Mouse (Mus musculus) midbrain, postnatal 0 days (tissue): ENCODE measurements around the gene Trim63. TPM values are rescaled to one million over a fixed set of nuclear protein-coding genes. Genes with fewer than 3 reads are reported as not detected.

Experiments
- ATAC-seq: fragments of 200-750 bp; cut with Nextera tagmentation; 2 replicates; pipeline ENCODE4 v1.8.0; 2017; ENCODE audit warnings: moderate number of reproducible peaks, mild to moderate bottlenecking, moderate TSS enrichment, moderate library complexity; ENCODE audit not compliant: low FRiP score
- DNase-seq: peaks from one replicate; pipeline ENCODE4 v3.0.0-alpha.2; 2015; ENCODE audit warnings: low spot score
- H3K27ac ChIP-seq: fragments of 300-500 bp; sonication (generic); 2 replicates; pipeline ENCODE4 v1.5.1; 2014; ENCODE audit warnings: low read depth, mild to moderate bottlenecking, low read length, mixed read lengths
- H3K27me3 ChIP-seq: fragments of 300-500 bp; sonication (generic); 2 replicates; pipeline ENCODE4 v1.6.1; 2014; ENCODE audit warnings: low read length, control low read depth, mixed read lengths; ENCODE audit not compliant: insufficient read depth
- H3K36me3 ChIP-seq: fragments of 300-500 bp; sonication (generic); 2 replicates; pipeline ENCODE4 v1.6.1; 2014; ENCODE audit warnings: low read length, control low read depth, mixed read lengths; ENCODE audit not compliant: insufficient read depth
- H3K4me1 ChIP-seq: fragments of 300-500 bp; sonication (generic); 2 replicates; pipeline ENCODE4 v1.6.1; 2014; ENCODE audit warnings: mild to moderate bottlenecking, control low read depth, antibody characterized with exemption, low read length, mixed read lengths; ENCODE audit not compliant: insufficient read depth
- H3K4me2 ChIP-seq: fragments of 300-500 bp; sonication (generic); 2 replicates; pipeline ENCODE4 v1.6.1; 2014; ENCODE audit warnings: low read depth, mild to moderate bottlenecking, low read length, mixed read lengths; ENCODE audit not compliant: poor library complexity, severe bottlenecking
- H3K4me3 ChIP-seq: fragments of 300-500 bp; sonication (generic); 2 replicates; pipeline ENCODE4 v1.5.1; 2014; ENCODE audit warnings: low read depth, mild to moderate bottlenecking, low read length, moderate library complexity
- H3K9ac ChIP-seq: fragments of 300-500 bp; sonication (generic); replicated peaks from 2 replicates; pipeline ENCODE4 v1.6.1; 2014; ENCODE audit warnings: mild to moderate bottlenecking, low read length, moderate library complexity, mixed read lengths; ENCODE audit not compliant: poor library complexity, severe bottlenecking
- H3K9me3 ChIP-seq: fragments of 300-500 bp; sonication (generic); 2 replicates; pipeline ENCODE4 v1.6.1; 2016; ENCODE audit warnings: low read length, control low read depth
- CTCF ChIP-seq: IDR thresholded peaks from 2 replicates; pipeline ENCODE4 v1.5.1; 2016; ENCODE audit warnings: antibody characterized with exemption, mild to moderate bottlenecking
- WGBS: fragments of 180-500 bp; shearing (Covaris S2); extraction: QIAGEN DNeasy Blood & Tissue Kit; methylation state at CpG from one replicate; pipeline ENCODE4 v1.1.7; 2014; 5-methylcytosine and 5-hydroxymethylcytosine counted together
- polyA plus RNA-seq: library from polyadenylated mRNA; unstranded; fragments of >200 nt; fragmentation: Nextera tagmentation; extraction: Ambion mirVana; gene quantifications from 2 replicates; pipeline ENCODE4 v1.2.1, GENCODE M21; 2015
- total RNA-seq: library from RNA; depleted of rRNA; stranded (reverse); fragments of >200 nt; gene quantifications from 2 replicates; pipeline ENCODE4 v1.2.3, GENCODE M21; 2014

Gene Trim63
- total and polyA plus RNA-seq, 2 experiments from 2014 or later = 0.73 to 2.0 TPM

- Histone ChIP-seq H3K9ac (no peak overlapping the region), H3K4me2 (no peak overlapping the region), H3K4me3 (no peak overlapping the region), H3K9me3 (no peaks in the 10 kb centered on the region), H3K27me3 (no peaks in the 10 kb centered on the region), H3K27ac (no peak overlapping the region), H3K36me3 (no peaks in the 10 kb centered on the region), H3K4me1 (no peaks in the 10 kb centered on the region)
- 95% methylated on average over 8 of the region's 8 CpGs for WGBS
- DNase-seq = no peak
- no peak for ATAC-seq
- TF ChIP-seq CTCF = no peak
Observed at GRCm38 (mm10) chr4:134297369-134297768, 17.6 kb upstream of the Trim63 start.

GRCm38 (mm10) chr4:134298626-134299497 lies 16.1 kb upstream of the Trim63 start:
- WGBS = 80% methylated on average over 19 of the region's 19 CpGs
- H3K27me3 ChIP-seq = no peaks in the 10 kb centered on the region
- H3K9me3 ChIP-seq = no peaks in the 10 kb centered on the region
- H3K36me3 ChIP-seq = no peaks in the 10 kb centered on the region
- H3K4me2 ChIP-seq = no peak overlapping the region
- H3K27ac ChIP-seq = no peak overlapping the region
- TF ChIP-seq CTCF = no peak
- no peak overlapping the region for H3K4me3 ChIP-seq
- no peaks in the 10 kb centered on the region for H3K4me1 ChIP-seq
- no peak overlapping the region for H3K9ac ChIP-seq
- DNase-seq (no peak), ATAC-seq (no peak)

- H3K9ac ChIP-seq = no peak overlapping the region
- DNase-seq (no peak), ATAC-seq (no peak)
- H3K4me2 ChIP-seq = no peak overlapping the region
- H3K27ac ChIP-seq = no peak overlapping the region
- no peaks in the 10 kb centered on the region for H3K4me1 ChIP-seq
- no peak for TF ChIP-seq CTCF
- no peaks in the 10 kb centered on the region for H3K9me3 ChIP-seq
- H3K4me3 ChIP-seq = no peak overlapping the region
- H3K27me3 ChIP-seq = no peaks in the 10 kb centered on the region
- H3K36me3 ChIP-seq = no peaks in the 10 kb centered on the region
- WGBS = 62% methylated on average over 4 of the region's 4 CpGs
Observed at GRCm38 (mm10) chr4:134299498-134299810, 15.5 kb upstream of the Trim63 start.

GRCm38 (mm10) chr4:134300316-134300715 lies 14.6 kb upstream of the Trim63 start:
- H3K36me3 ChIP-seq = no peaks in the 10 kb centered on the region
- no peak for TF ChIP-seq CTCF
- H3K9me3 ChIP-seq = no peaks in the 10 kb centered on the region
- DNase-seq = no peak
- no peak overlapping the region for H3K4me2 ChIP-seq
- no peak overlapping the region for H3K27ac ChIP-seq
- 73% methylated on average over 9 of the region's 9 CpGs for WGBS
- H3K9ac ChIP-seq = no peak overlapping the region
- no peaks in the 10 kb centered on the region for H3K4me1 ChIP-seq
- no peaks in the 10 kb centered on the region for H3K27me3 ChIP-seq
- H3K4me3 ChIP-seq = no peak overlapping the region
- ATAC-seq = no peak

- no peaks in the 10 kb centered on the region for H3K4me1 ChIP-seq
- TF ChIP-seq CTCF = no peak
- H3K9ac ChIP-seq = no peak overlapping the region
- H3K27ac ChIP-seq = no peak overlapping the region
- DNase-seq (no peak), ATAC-seq (no peak)
- 84% methylated on average over 5 of the region's 5 CpGs for WGBS
- H3K36me3 ChIP-seq = no peaks in the 10 kb centered on the region
- H3K4me3 ChIP-seq = no peak overlapping the region
- H3K4me2 ChIP-seq = no peak overlapping the region
- H3K9me3 ChIP-seq = no peaks in the 10 kb centered on the region
- no peaks in the 10 kb centered on the region for H3K27me3 ChIP-seq
Observed at GRCm38 (mm10) chr4:134302084-134302483, 12.8 kb upstream of the Trim63 start.

GRCm38 (mm10) chr4:134306963-134307362 lies 8.0 kb upstream of the Trim63 start:
- Histone ChIP-seq H3K27me3 (no peaks in the 10 kb centered on the region), H3K9ac (no peak overlapping the region), H3K9me3 (no peaks in the 10 kb centered on the region), H3K36me3 (no peaks in the 10 kb centered on the region), H3K4me1 (no peaks in the 10 kb centered on the region; the same call in 1 of the 2 replicates), H3K4me3 (no peak overlapping the region), H3K27ac (no peak overlapping the region), H3K4me2 (0 out of 2 replicates have a peak overlapping the region, but pooled peaks have one; percentile 34)
- no peak for ATAC-seq
- no peak for DNase-seq
- WGBS = 61% methylated on average over 2 of the region's 2 CpGs
- TF ChIP-seq CTCF = no peak
